Mouse (Mus musculus) heart, adult 2 months (tissue): ENCODE results near the gene Fasn. TPM values are rescaled to one million over a fixed set of nuclear protein-coding genes. Genes with fewer than 3 reads are reported as not detected.
"Not testable (repeated sequence)": the region's sequence is repeated elsewhere in the genome, so short reads cannot be mapped to it uniquely, and the experiment has no call there.

Source experiments
- DNase-seq, 2 experiments: peaks; one replicate each; pipeline ENCODE4 v3.0.0; 2021
- H3K27ac ChIP-seq: fragments of 200-600 bp; 2 replicates; pipeline ENCODE4 v1.8.1; 2022
- H3K27me3 ChIP-seq: fragments of 200-500 bp; 2 replicates; pipeline ENCODE4 v1.6.1; 2012; ENCODE audit warnings: mild to moderate bottlenecking, low read length, inconsistent platforms, mixed read lengths; ENCODE audit not compliant: control insufficient read depth, insufficient read depth
- H3K36me3 ChIP-seq: fragments of 200-500 bp; 2 replicates; pipeline ENCODE4 v1.6.1; 2012; ENCODE audit warnings: low read length, inconsistent platforms; ENCODE audit not compliant: control insufficient read depth, insufficient read depth
- H3K4me1 ChIP-seq: fragments of 200-500 bp; 2 replicates; pipeline ENCODE4 v1.6.1; 2011; ENCODE audit warnings: low read length; ENCODE audit not compliant: control insufficient read depth, insufficient read depth
- H3K4me3 ChIP-seq: fragments of 200-600 bp; 2 replicates; pipeline ENCODE4 v1.8.1; 2022
- H3K79me2 ChIP-seq: fragments of 200-500 bp; replicated peaks from 2 replicates; pipeline ENCODE4 v1.6.1; 2012; ENCODE audit warnings: mild to moderate bottlenecking, inconsistent platforms, low read length, moderate library complexity, mixed read lengths; ENCODE audit not compliant: control insufficient read depth, insufficient read depth
- H3K9ac ChIP-seq: fragments of 200-500 bp; 2 replicates; pipeline ENCODE4 v1.6.1; 2012; ENCODE audit warnings: low read depth, mild to moderate bottlenecking, control low read depth, inconsistent platforms, low read length, mixed read lengths
- CTCF ChIP-seq: fragments of 200-600 bp; IDR thresholded peaks from 2 replicates; pipeline ENCODE4 v1.8.1; 2022; ENCODE audit warnings: antibody characterized with exemption, mild to moderate bottlenecking, moderate library complexity
- EP300 ChIP-seq: fragments of 200-500 bp; IDR thresholded peaks from 2 replicates; pipeline ENCODE4 v1.6.1; 2011; ENCODE audit warnings: low read depth, low read length, control low read depth; ENCODE audit not compliant: insufficient read depth
- POLR2A ChIP-seq: fragments of 200-500 bp; IDR thresholded peaks from 2 replicates; pipeline ENCODE4 v1.6.1; 2011; ENCODE audit warnings: mild to moderate bottlenecking, low read depth, low read length, control low read depth; ENCODE audit not compliant: insufficient read depth
- WGBS: fragments of 180-500 bp; shearing (Covaris S2); methylation state at CpG from one replicate; pipeline ENCODE4 v1.1.7; 2018; 5-methylcytosine and 5-hydroxymethylcytosine counted together
- intact Hi-C: fragments of 180-260 bp; cut with DNase I; formaldehyde crosslinking; loops from one replicate; pipeline ENCODE4 v1.15.1; 2025
- polyA plus RNA-seq: library from polyadenylated mRNA; depleted of rRNA; stranded (reverse); fragments of >200 nt; gene quantifications from 2 replicates; pipeline ENCODE4 v1.2.3, GENCODE M21; 2012
- total RNA-seq, 2 experiments: library from RNA; stranded (reverse); gene quantifications; 2 replicates each; pipeline ENCODE4 v1.2.3; 2021

The Fasn gene
- total and polyA plus RNA-seq, 3 experiments: 22.0 to 731 (median 32.1) TPM

DNA sequence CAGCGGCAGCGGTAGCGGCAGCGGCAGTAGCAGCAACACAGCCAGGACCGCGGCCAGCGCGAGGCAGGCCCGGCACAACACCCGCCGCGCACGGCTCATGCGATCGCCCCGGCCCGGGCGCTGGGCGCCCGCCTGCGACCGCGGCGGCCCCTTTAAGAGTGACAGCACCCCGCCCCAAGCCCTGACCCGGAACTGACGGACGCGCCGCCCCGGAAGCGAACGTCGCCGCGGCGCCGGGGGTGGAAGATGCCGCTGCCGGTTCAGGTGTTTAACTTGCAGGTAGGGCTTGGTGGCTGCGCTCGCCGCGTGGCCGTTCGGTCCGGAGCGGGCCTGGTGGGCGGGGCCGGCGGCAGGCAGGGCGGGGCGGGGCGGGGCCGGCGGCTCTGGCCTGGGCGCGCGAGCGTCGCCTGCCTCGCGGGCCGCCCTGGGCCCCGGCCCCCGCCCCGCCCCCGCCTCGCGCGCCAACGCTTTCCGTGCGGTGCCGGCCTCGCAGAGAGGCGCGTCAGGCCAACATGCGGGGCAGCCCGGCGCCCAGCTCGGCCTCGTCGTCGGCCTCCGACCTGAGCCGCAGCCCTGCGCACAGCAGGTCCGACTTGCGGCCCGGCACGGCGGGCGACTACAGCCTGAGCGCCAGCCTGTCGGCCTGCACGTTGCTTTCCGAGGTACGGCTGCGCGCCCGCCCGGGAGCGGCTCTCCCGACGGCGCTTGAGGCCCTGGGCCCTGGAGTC lies 40.1 kb downstream of the Fasn start, which contains the start of the genes Rfng and Gps1:
Gene Rfng, minus strand, starts transcription at position 144 of the 728 bp plus-strand sequence.
Gene Gps1, plus strand, starts transcription at position 209 of the 728 bp plus-strand sequence.
- peak within 1 kb of the TSS; percentile 88 for H3K27ac ChIP-seq
- no peaks in the 10 kb centered on the region for H3K27me3 ChIP-seq
- no peak for TF ChIP-seq CTCF
- TF ChIP-seq EP300: no peak
- TF ChIP-seq POLR2A: no peak
- peaks cover 2% of the 10 kb centered on the region; the same call in 1 of the 2 replicates for H3K79me2 ChIP-seq
- intact Hi-C loops: no loop called here
- H3K4me1 ChIP-seq: peaks cover 7% of the 10 kb centered on the region
- H3K9ac ChIP-seq: peak within 1 kb of the TSS; percentile 99
- under 1% methylated on average over 86 of the region's 107 CpGs for WGBS
- no peaks in the 10 kb centered on the region for H3K36me3 ChIP-seq
- H3K4me3 ChIP-seq: peak within 1 kb of the TSS; percentile 77
- peak; percentile 90 to 92 for DNase-seq

GRCm38 (mm10) chr11:120783426-120784063 lies 40.8 kb downstream of the Fasn start:
- no peak for DNase-seq
- H3K27me3 ChIP-seq: no peaks in the 10 kb centered on the region
- peak overlapping the region; percentile 99 for H3K9ac ChIP-seq
- H3K79me2 ChIP-seq: peaks cover 2% of the 10 kb centered on the region; the same call in 1 of the 2 replicates
- TF ChIP-seq EP300 (no peak), CTCF (no peak), POLR2A (no peak)
- peak overlapping the region; percentile 77 for H3K4me3 ChIP-seq
- 2% methylated on average over 42 of the region's 42 CpGs for WGBS
- intact Hi-C loops: no loop called here
- peak overlapping the region; percentile 88 for H3K27ac ChIP-seq
- no peaks in the 10 kb centered on the region for H3K36me3 ChIP-seq
- peaks cover 7% of the 10 kb centered on the region for H3K4me1 ChIP-seq

DNA sequence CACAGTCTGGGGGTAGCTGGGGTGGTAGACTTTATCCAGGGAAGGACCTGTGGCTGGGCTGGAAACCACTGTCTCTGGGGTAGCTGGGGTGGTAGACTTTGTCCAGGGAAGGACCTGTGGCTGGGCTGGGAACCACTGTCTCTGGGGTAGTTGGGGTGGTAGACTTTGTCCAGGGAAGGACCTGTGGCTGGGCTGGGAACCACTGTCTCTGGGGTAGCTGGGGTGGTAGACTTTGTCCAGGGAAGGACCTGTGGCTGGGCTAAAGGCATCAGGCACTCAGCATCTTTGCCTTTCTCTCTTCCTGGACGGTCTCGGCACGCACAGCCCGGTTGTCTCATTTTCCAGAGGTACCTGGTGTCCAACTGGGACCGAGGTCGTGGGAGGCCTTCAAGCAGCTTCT lies 43.0 kb downstream of the Fasn start:
- H3K4me1 ChIP-seq, H3K27ac ChIP-seq, H3K9ac ChIP-seq, H3K79me2 ChIP-seq, H3K27me3 ChIP-seq, intact Hi-C loops, DNase-seq, H3K4me3 ChIP-seq, H3K36me3 ChIP-seq: not testable (repeated sequence)
- 95% methylated on average over 6 of the region's 6 CpGs for WGBS

DNA sequence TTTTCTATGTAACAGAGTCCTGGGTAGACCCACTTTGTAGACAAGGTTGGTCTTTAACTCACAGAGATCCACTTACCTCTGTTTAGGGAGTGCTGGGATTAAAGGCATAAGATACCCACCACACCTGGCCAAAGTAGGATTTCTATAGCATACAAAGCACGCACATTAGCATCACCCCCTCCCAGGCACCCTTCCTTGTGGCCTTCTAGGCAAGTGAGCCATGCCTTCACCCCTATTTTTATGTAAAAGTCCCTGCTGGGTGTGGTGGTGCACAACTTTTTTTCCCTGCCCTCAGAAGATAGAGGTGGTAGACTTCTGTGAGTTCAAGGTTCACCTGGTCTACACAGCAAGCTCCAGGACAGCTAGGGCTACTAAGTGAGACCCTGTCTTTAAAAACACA lies 44.5 kb downstream of the Fasn start:
- Histone ChIP-seq H3K36me3 (no peaks in the 10 kb centered on the region), H3K79me2 (peaks cover 2% of the 10 kb centered on the region; the same call in 1 of the 2 replicates), H3K27me3 (no peaks in the 10 kb centered on the region), H3K4me1 (peaks cover 2% of the 10 kb centered on the region), H3K4me3 (no peak overlapping the region), H3K27ac (no peak overlapping the region), H3K9ac (no peak overlapping the region)
- DNase-seq: no peak
- 95% methylated on average over 1 of the region's 1 CpGs for WGBS
- intact Hi-C loops: loop anchor here (5.0 to 10.0 kb wide), 2 partner anchors 265 to 288 kb away; partner anchors contain the start of gene Slc25a10
- TF ChIP-seq EP300 (no peak), CTCF (no peak), POLR2A (no peak)

DNA sequence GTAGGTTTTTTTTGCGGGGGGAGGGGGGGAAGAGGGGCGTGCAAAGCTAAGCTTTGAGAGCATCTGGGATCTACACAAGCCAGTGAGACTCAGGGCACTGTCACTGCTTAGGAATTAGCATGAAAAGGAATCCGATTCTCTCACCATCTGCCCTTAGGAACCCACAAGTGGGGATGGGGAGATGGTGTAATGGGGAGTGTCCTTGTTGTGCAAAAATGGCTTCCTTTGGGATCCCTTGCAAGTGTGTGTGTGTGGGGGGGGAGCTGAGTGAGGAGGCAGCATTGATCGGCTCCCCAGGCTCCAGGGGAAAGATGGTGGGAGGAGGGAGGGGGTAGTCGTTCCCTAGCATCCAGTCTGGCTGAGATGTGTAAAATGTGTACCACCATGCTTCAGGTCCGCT lies 47.2 kb downstream of the Fasn start:
- Histone ChIP-seq H3K27ac (no peak overlapping the region), H3K27me3 (no peaks in the 10 kb centered on the region), H3K9ac (no peak overlapping the region), H3K4me3 (no peak overlapping the region), H3K4me1 (no peaks in the 10 kb centered on the region), H3K79me2 (no peaks in the 10 kb centered on the region), H3K36me3 (no peaks in the 10 kb centered on the region)
- DNase-seq: no peak
- intact Hi-C loops: loop anchor here (2.0 to 10.0 kb wide), 3 partner anchors 118 to 285 kb away; partner anchors contain the start of gene Slc25a10
- no peak for TF ChIP-seq EP300
- TF ChIP-seq POLR2A: no peak
- no peak for TF ChIP-seq CTCF
- 25% methylated on average over 6 of the region's 6 CpGs for WGBS

DNA sequence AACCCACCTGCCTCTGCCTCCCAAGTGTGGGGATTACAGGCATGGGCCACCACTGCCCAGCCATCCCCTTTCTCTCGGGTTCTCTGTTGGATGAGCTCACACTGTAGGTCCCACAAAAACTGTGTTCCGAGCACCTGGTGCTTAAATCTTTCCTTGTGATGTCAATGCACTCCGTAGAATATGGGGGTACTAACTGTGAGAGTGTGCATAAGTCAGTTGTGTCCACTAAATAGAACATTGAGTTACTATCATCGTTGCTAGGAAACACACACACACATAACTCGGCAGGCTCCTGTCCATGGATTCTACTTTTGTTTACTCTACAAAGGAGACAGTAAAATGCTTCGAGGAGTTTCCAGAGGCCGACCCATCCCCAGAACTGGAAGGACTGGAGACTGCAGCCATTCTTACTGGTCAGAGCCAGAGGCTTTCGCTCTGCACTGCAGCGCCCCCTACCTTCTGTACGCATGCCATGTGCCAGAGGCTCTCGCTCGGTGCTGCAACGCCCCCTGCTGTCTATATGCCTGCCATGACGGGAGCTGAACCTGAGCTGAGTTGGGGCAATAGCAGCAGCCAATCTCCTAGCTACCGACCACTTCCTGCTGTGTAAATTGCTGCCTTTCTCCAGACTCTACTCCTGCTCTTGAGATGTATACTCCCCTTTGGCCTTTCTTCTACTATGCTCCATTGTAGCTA lies 48.4 kb downstream of the Fasn start:
- peak; percentile 90 to 95 for DNase-seq
- Histone ChIP-seq H3K4me1 (no peaks in the 10 kb centered on the region), H3K4me3 (no peak overlapping the region), H3K27ac (no peak overlapping the region), H3K9ac (no peak overlapping the region), H3K27me3 (no peaks in the 10 kb centered on the region), H3K36me3 (no peaks in the 10 kb centered on the region), H3K79me2 (no peaks in the 10 kb centered on the region)
- 22% methylated on average over 15 of the region's 15 CpGs for WGBS
- TF ChIP-seq EP300: peak; percentile 99
- TF ChIP-seq POLR2A: no peak
- TF ChIP-seq CTCF: no peak; the same call in 1 of the 2 replicates
- intact Hi-C loops: loop anchor here (1.0 to 10.0 kb wide), 4 partner anchors 56 to 284 kb away; partner anchors contain the start of gene Slc25a10
